In the genomic region with DNA sequence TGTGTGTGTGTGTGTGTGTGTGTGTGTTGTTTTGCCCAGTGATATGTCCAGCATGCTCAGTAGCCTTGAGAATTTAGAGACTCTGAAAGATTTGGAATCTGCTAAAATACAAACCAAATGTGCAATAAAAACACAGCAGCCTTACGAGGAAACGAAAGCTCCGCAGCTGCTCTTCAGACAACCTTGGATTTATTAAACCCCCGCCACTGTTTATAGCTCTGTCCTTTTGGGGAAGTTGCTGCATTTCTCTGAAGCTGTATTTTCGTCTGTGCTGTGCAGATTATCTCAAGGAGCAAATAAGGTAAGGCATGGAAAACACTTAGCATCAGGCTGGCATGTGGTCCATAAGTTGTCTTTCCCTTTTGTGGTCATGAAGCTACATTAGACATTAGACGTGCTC, we compare ENCODE assay signal across 30 mouse cellular contexts. TPM values are rescaled to one million over a fixed set of nuclear protein-coding genes. Genes with fewer than 3 reads are reported as not detected.
DNase-seq lines count a peak whose midpoint lies in the region; ATAC-seq lines count a peak whose summit lies in the region.
"Had no signal": no experiment of that assay in that cellular context is flagged by ENCODE, and none has a peak within 500 bp of the region (broad histone marks: within the 10 kb centered on the region; RNA-seq: fewer than 3 reads in every experiment).

No protein-coding gene starts in this region.

- peak; percentile 28 for DNase-seq in kidney, postnatal 10 days
- no peak for DNase-seq in ovary, adult 18-20 months (ENCODE audit: low spot score)
- no peak for DNase-seq in heart, adult 8-10 months (ENCODE audit: low spot score)
- DNase-seq: adrenal gland, postnatal 10 days; cerebellum, adult 8-10 months; cerebellum, postnatal 25 days; heart, postnatal 4 days; kidney, adult 8-10 months; kidney, postnatal 25 days; lung, embryonic 14.5 days; lung, postnatal 14 days; thymus, adult 2 months; thymus, postnatal 36 days had no signal

- no peak overlapping the region for H3K4me3 ChIP-seq in kidney, embryonic 16.5 days (ENCODE audit: low read length)
- H3K4me3 ChIP-seq: embryonic facial prominence, embryonic 13.5 days; forebrain, embryonic 10.5 days; forebrain, embryonic 15.5 days; hindbrain, embryonic 13.5 days; layer of hippocampus, adult 2 months; liver, embryonic 15.5 days; midbrain, embryonic 12.5 days; myocyte; neural tube, embryonic 12.5 days had no signal

- H3K36me3 ChIP-seq in kidney, embryonic 16.5 days (ENCODE audit: insufficient read depth, low read length): no peaks in the 10 kb centered on the region
- H3K36me3 ChIP-seq: embryonic facial prominence, embryonic 13.5 days; forebrain, embryonic 10.5 days; forebrain, embryonic 15.5 days; hindbrain, embryonic 13.5 days; liver, embryonic 15.5 days; midbrain, embryonic 12.5 days; neural tube, embryonic 12.5 days had no signal

- 37% methylated on average over 6 of the region's 6 CpGs for WGBS in kidney, embryonic 16.5 days

- no peaks in the 10 kb centered on the region for H3K9me3 ChIP-seq in kidney, embryonic 16.5 days (ENCODE audit: low read length)
- H3K9me3 ChIP-seq: embryonic facial prominence, embryonic 13.5 days; forebrain, embryonic 10.5 days; forebrain, embryonic 15.5 days; hindbrain, embryonic 13.5 days; liver, embryonic 15.5 days; midbrain, embryonic 12.5 days; neural tube, embryonic 12.5 days had no signal

- H3K27ac ChIP-seq in kidney, embryonic 16.5 days (ENCODE audit: low read length): no peak overlapping the region
- H3K27ac ChIP-seq: embryonic facial prominence, embryonic 13.5 days; forebrain, embryonic 10.5 days; forebrain, embryonic 15.5 days; hindbrain, embryonic 13.5 days; layer of hippocampus, adult 2 months; liver, embryonic 15.5 days; midbrain, embryonic 12.5 days; neural tube, embryonic 12.5 days had no signal

- no peak for ATAC-seq in kidney, embryonic 16.5 days (ENCODE audit: low FRiP score, low TSS enrichment)
- peak; percentile 39; the same call in 1 of the 2 replicates for ATAC-seq in common myeloid progenitor, adult 5-6 weeks (replicated peaks; ENCODE audit: low read depth, poor library complexity, severe bottlenecking)
- peak; percentile 42 for ATAC-seq in granulocyte monocyte progenitor cell, adult 5-6 weeks (replicated peaks; ENCODE audit: poor library complexity, severe bottlenecking)
- ATAC-seq in megakaryocyte progenitor cell, adult 5-6 weeks (replicated peaks; ENCODE audit: poor library complexity): 0 out of 2 replicates have a peak, but pooled peaks have one; percentile 27
- ATAC-seq: forebrain, embryonic 15.5 days had no signal

- no peak overlapping the region for H3K9ac ChIP-seq in kidney, embryonic 16.5 days (replicated peaks; ENCODE audit: low read length)
- H3K9ac ChIP-seq: embryonic facial prominence, embryonic 13.5 days; forebrain, embryonic 15.5 days; hindbrain, embryonic 13.5 days; liver, embryonic 15.5 days; lung, embryonic 14.5 days; midbrain, embryonic 12.5 days; neural tube, embryonic 12.5 days had no signal

- H3K4me1 ChIP-seq in kidney, embryonic 16.5 days (ENCODE audit: insufficient read depth, low read length): no peaks in the 10 kb centered on the region
- H3K4me1 ChIP-seq: forebrain, embryonic 15.5 days; hindbrain, embryonic 13.5 days; liver, embryonic 15.5 days; midbrain, embryonic 12.5 days; neural tube, embryonic 12.5 days had no signal

- H3K27me3 ChIP-seq in kidney, embryonic 16.5 days (ENCODE audit: insufficient read depth, low read length): no peaks in the 10 kb centered on the region
- H3K27me3 ChIP-seq: CH12.LX; embryonic facial prominence, embryonic 13.5 days; forebrain, embryonic 15.5 days; liver, embryonic 15.5 days; neural tube, embryonic 12.5 days had no signal

- no peak overlapping the region for H3K4me2 ChIP-seq in kidney, embryonic 16.5 days (replicated peaks; ENCODE audit: low read depth, low read length)
- H3K4me2 ChIP-seq: embryonic facial prominence, embryonic 13.5 days; forebrain, embryonic 15.5 days; heart, embryonic 11.5 days; hindbrain, embryonic 13.5 days; liver, embryonic 15.5 days; lung, embryonic 14.5 days; midbrain, embryonic 12.5 days; neural tube, embryonic 12.5 days had no signal

RNA-seq across cellular contexts. Expression of gene Itih5, which starts 7.9 kb away (rescaled TPM):
- 5.5 and 7.0 TPM in 2 replicates for polyA plus RNA-seq in kidney, embryonic 16.5 days (2015; fragmentation: Nextera tagmentation; extraction: Ambion mirVana)
- 17.2 and 19.9 TPM in 2 replicates for total RNA-seq in common myeloid progenitor, adult 5-6 weeks (2017)
- total RNA-seq in granulocyte monocyte progenitor cell, adult 5-6 weeks (2014; fragmentation: Nextera tagmentation): 3.6 and 5.8 TPM in 2 replicates
- total RNA-seq in granulocyte monocyte progenitor cell, adult 5-6 weeks (2017): 4.7 and 6.2 TPM in 2 replicates
- total RNA-seq in megakaryocyte progenitor cell, adult 5-6 weeks (2015): 4.9 and 5.9 TPM in 2 replicates
- total RNA-seq in megakaryocyte progenitor cell, adult 5-6 weeks (2017): 4.8 and 6.8 TPM in 2 replicates
- 1 to 10 TPM; 2.7 to 5.7 (median 4.1) TPM for total RNA-seq in heart, adult 8-10 months (2022)
- polyA plus RNA-seq: C2C12, myocyte had no signal

RNA-seq across cellular contexts. Expression of gene Itih2, which starts 14.3 kb away (rescaled TPM):
- polyA plus RNA-seq in kidney, embryonic 16.5 days (2015; fragmentation: Nextera tagmentation; extraction: Ambion mirVana): 1.5 and 2.0 TPM in 2 replicates
- not detected in 2 replicates for total RNA-seq in common myeloid progenitor, adult 5-6 weeks (2017)
- not detected in 2 replicates for total RNA-seq in granulocyte monocyte progenitor cell, adult 5-6 weeks (2014; fragmentation: Nextera tagmentation)
- total RNA-seq in granulocyte monocyte progenitor cell, adult 5-6 weeks (2017): not detected in 2 replicates
- total RNA-seq in megakaryocyte progenitor cell, adult 5-6 weeks (2015): not detected in 2 replicates
- total RNA-seq in megakaryocyte progenitor cell, adult 5-6 weeks (2017): not detected in 2 replicates
- under 1 TPM; 0.28 to 0.49 (median 0.38) TPM for total RNA-seq in heart, adult 8-10 months (2022)
- total RNA-seq: CH12.LX, ES-E14 had no signal
- polyA plus RNA-seq: C2C12 had no signal
